Mouse (Mus musculus): ENCODE data around the gene Nme2. TPM values are rescaled to one million over a fixed set of nuclear protein-coding genes. Genes with fewer than 3 reads are reported as not detected.
"Not testable (repeated sequence)": the region's sequence is repeated elsewhere in the genome, so short reads cannot be mapped to it uniquely, and the experiment has no call there.

Gene Nme2
- total RNA-seq, 2 experiments from 2014 or later: 546 to 563 TPM

GRCm38 (mm10) chr11:93969171-93969570, 13.1 kb upstream of the Nme2 start:
- intact Hi-C loops (cut with DNase I): loop anchor here (1.0 to 2.0 kb wide), 2 partner anchors 26 to 118 kb away; no protein-coding TSS in a partner anchor
- no peak for DNase-seq

GRCm38 (mm10) chr11:93968848-93969128, 12.7 kb upstream of the Nme2 start:
- no peak for DNase-seq
- intact Hi-C loops (cut with DNase I): loop anchor here (1.0 to 2.0 kb wide), 2 partner anchors 27 to 118 kb away; no protein-coding TSS in a partner anchor

GRCm38 (mm10) chr11:93968005-93968847, 12.2 kb upstream of the Nme2 start, which contains the start of the genes Gm20390 and Nme1:
Gene Gm20390 (minus strand): TSS chr11:93968293.
Gene Nme1 (minus strand): TSS chr11:93968521.
- DNase-seq: peak; percentile 93 to 95

GRCm38 (mm10) chr11:93967381-93967780, 11.3 kb upstream of the Nme2 start:
- DNase-seq: no peak
- intact Hi-C loops (cut with DNase I): no loop called here

More at GRCm38 (mm10) chr11:93968005-93968847, 12.2 kb upstream of the Nme2 start, which contains the start of the genes Gm20390 and Nme1:
- intact Hi-C loops (cut with DNase I): loop anchor here (2.0 kb wide), 1 partner anchor 119 kb away; no protein-coding TSS in a partner anchor

GRCm38 (mm10) chr11:93965391-93965790, 9.3 kb upstream of the Nme2 start:
- intact Hi-C loops (cut with DNase I): no loop called here
- DNase-seq: no peak

GRCm38 (mm10) chr11:93963013-93963412, 7.0 kb upstream of the Nme2 start:
- intact Hi-C loops (cut with DNase I): no loop called here

GRCm38 (mm10) chr11:93961482-93961881, 5.4 kb upstream of the Nme2 start:
- no peak for DNase-seq
- intact Hi-C loops (cut with DNase I): no loop called here

More at GRCm38 (mm10) chr11:93963013-93963412, 7.0 kb upstream of the Nme2 start:
- no peak for DNase-seq

- intact Hi-C loops (cut with DNase I): loop anchor here (5.0 kb wide), 1 partner anchor 40 kb away; the partner anchor contains the start of gene Spag9
- no peak for DNase-seq
These were observed 1.7 kb upstream of the Nme2 start for GRCm38 (mm10) chr11:93957746-93958145.

GRCm38 (mm10) chr11:93957031-93957555, 1.0 kb upstream of the Nme2 start:
- intact Hi-C loops (cut with DNase I): loop anchor here (5.0 kb wide), 1 partner anchor 40 kb away; the partner anchor contains the start of gene Spag9

GRCm38 (mm10) chr11:93955256-93956150, 556 bp downstream of the Nme2 start:
- intact Hi-C loops (cut with DNase I): loop anchor here (5.0 kb wide), 1 partner anchor 42 kb away; the partner anchor contains the start of gene Spag9

More at GRCm38 (mm10) chr11:93957031-93957555, 1.0 kb upstream of the Nme2 start:
- no peak for DNase-seq

GRCm38 (mm10) chr11:93954738-93955255, 1.3 kb downstream of the Nme2 start:
- intact Hi-C loops (cut with DNase I): loop anchor here (5.0 kb wide), 1 partner anchor 43 kb away; the partner anchor contains the start of gene Spag9
- DNase-seq: no peak

More at GRCm38 (mm10) chr11:93955256-93956150, 556 bp downstream of the Nme2 start:
- DNase-seq: peak; percentile 88 to 94

- intact Hi-C loops (cut with DNase I): no loop called here
- no peak for DNase-seq
These were observed 3.7 kb downstream of the Nme2 start for GRCm38 (mm10) chr11:93952376-93952775.

- no peak for DNase-seq
- intact Hi-C loops (cut with DNase I): no loop called here
These were observed 6.0 kb downstream of the Nme2 start for GRCm38 (mm10) chr11:93950045-93950444.

GRCm38 (mm10) chr11:93948887-93949567, 7.0 kb downstream of the Nme2 start:
- DNase-seq: no peak
- intact Hi-C loops (cut with DNase I): no loop called here

- intact Hi-C loops (cut with DNase I): no loop called here
- no peak for DNase-seq
These were observed 11.1 kb downstream of the Nme2 start for GRCm38 (mm10) chr11:93944986-93945385.

- intact Hi-C loops (cut with DNase I): no loop called here
These were observed 15.2 kb downstream of the Nme2 start for GRCm38 (mm10) chr11:93940906-93941305.

GRCm38 (mm10) chr11:93929106-93929505, 27.0 kb downstream of the Nme2 start:
- intact Hi-C loops (cut with DNase I): no loop called here

More at GRCm38 (mm10) chr11:93940906-93941305, 15.2 kb downstream of the Nme2 start:
- no peak for DNase-seq

GRCm38 (mm10) chr11:93915019-93915418, 41.0 kb downstream of the Nme2 start:
- DNase-seq; intact Hi-C loops (cut with DNase I): not testable (repeated sequence)

More at GRCm38 (mm10) chr11:93929106-93929505, 27.0 kb downstream of the Nme2 start:
- DNase-seq: no peak

- no peak for DNase-seq
- intact Hi-C loops (cut with DNase I): no loop called here
These were observed 44.5 kb downstream of the Nme2 start for GRCm38 (mm10) chr11:93911603-93912002.
